Mouse (Mus musculus): Measurements from ENCODE around the gene Bcar1.

Gene Bcar1

DNA sequence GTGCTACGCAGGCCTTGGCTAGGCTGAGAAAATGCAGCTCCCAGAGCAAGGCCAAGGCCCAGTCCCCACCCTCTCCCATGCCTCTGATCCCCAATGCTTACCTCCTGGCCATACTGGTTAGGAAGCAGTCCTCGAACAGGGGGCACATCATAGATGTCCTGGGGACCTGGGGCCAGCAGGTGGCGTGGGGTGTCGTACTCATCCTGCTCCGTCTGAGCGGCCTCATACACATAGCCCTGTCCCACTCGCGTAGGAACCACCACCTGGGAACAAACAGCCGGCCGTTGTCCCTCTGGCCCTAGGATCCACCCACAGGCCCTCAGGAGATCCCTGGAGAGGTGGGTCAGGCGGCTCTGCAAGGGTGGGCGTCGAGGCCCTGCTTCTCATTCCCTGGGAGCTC, 28.1 kb downstream of the Bcar1 start:
- DNase-seq (ENCODE audit: low spot score), result no peak

DNA sequence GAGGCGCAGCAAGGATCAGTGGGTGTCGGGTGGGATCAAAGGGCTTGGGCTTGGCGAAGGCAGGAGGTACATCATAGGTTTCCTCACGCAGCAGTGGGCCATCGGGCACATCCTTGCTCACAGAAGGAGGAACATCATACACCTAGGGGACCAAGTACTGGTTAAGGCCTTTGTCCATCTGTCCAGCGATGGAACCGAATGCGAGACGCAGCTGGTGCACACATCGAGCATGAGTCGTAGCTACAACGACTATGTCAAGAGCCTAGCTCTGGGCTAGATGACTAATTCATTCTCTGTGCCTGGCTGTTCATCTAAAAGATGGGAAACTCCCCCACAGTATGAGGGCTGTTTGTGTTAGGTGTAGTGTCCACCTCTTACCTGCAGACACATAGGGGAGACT, 29.3 kb downstream of the Bcar1 start:
- DNase-seq (ENCODE audit: low spot score), result no peak

DNA sequence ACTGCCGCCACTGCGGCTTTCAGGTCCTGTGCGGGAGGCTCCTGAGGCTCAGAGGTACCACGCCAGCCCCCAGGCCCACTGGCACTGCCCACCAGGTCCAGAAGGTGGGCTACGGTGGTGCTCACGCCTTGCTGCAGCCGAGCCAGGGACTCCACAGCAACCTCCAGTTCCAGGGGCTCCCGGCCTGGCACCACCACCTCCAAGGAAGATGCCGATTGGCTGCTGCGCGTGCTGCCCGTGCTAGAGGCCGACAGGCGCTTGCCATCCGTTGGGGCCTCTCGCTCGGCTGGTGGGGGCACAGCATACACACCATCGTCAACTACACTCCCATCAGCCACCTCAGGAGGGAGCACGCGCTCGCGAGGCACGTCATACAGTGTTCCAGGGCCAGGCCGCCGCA, 29.8 kb downstream of the Bcar1 start:
- DNase-seq (ENCODE audit: low spot score), result no peak

DNA sequence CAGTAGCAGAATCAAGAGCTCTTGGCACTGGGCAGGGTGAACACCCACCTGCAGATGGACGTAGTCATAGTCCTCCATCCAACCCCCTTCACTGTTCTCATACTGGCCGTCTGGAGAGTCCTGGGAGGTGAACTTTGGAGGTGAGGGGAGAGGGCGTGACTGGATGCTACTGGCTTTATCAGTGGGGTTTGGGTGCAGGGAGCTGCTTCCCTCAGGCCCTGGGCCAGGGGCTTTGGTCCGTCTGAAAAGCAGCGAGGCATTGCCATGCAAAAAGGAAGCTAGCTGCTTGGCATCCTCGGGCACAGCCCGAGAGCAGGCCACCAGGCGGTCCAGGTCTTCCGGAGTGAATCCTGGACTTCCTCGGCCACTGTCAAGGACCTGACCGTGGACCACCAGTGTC, 30.3 kb downstream of the Bcar1 start:
- no peak for DNase-seq (ENCODE audit: low spot score)

DNA sequence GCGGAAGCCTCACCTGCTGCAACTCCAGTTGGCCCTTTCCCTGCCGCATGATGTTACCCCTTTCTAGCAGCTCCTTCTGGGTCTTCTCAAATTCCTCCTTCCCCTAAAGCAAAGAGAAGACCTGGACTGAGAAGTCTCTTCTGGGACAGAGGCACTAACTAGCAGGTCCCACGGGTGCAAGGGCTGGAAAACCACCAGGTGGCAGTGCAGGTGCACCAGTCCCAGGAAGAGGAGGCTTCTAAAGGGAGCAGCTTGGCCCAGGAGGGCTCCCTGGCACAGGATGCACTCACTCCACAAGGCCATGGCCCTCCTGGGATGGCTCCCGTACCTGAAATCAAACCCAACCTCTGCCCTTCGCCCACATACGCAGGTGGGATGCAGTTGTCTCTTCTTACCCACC, 31.0 kb downstream of the Bcar1 start:
- peak; percentile 49 for DNase-seq (ENCODE audit: low spot score)

DNA sequence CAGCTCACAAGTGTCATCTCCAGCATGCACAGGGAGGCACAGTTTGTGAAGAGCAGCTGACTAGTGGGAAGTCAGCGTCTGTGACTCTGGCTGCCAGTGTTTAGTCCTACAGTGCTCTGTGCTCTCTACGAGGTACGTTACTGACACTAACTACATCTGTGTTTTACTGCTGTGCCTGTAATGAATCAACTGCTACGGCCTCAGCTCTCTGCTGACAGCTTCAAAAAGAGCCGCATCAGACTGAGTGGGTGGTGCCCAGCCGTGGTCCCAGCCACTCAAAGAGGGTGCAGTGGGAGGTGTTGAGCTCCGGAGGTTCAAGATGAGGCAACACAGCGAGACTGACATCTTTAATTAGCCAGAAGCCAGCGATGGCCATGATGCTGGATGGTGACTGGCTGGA, 31.5 kb downstream of the Bcar1 start:
- no peak for DNase-seq (ENCODE audit: low spot score)

DNA sequence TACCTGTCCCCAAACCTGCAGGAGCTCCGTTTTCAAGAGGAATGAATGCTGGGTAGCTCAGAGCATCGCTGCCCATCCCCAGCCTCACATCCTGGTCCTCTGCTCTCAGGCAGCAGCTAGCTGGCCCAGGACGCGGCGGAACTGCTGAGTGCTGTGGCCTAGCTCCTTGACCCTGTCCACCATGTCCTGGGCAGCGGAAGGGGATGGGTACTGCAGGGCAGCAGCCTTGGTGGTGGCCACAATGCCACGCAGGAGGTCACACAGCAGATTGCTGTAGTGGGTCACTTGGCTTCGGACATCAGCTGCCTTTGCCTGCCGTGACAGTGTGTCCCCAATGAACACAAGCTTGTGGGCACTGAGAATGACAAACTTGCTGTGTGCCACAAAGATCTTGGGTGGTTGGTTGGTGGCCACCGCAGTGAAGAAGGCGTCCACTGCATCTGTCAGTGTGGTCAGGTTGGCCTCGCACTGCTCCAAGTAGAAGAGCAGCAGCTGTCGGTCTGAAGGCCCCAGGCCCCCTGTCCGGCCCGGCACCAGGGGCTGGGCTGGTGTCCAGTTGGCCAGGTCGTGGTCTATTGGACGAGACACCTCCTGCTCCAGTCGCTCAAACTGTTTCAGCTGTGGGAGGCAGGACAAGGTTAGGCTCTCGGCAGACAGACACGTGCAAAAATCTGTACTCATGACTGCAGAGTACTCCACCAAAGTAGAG, 32.7 kb downstream of the Bcar1 start:
- DNase-seq (ENCODE audit: low spot score), result no peak

DNA sequence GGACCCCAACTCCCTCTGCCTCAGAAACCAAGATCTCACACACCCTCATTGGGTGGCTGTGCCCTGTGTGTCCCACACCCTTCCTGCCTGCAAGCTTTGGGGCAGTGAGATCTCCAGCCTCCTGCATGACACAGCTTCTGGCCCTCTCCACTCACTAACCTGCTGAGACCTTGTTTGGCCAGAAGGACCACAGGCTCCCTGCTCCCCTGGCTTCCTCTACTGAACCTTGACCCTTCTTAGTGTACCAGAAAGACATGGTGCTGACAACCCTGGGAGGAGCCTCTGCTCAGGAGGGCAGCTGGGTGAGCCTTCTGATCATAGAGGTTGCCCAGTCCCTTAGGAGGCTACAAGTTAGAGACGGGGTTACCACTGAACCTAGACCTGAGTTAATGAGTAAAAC, 34.4 kb downstream of the Bcar1 start:
- no peak for DNase-seq (ENCODE audit: low spot score)

DNA sequence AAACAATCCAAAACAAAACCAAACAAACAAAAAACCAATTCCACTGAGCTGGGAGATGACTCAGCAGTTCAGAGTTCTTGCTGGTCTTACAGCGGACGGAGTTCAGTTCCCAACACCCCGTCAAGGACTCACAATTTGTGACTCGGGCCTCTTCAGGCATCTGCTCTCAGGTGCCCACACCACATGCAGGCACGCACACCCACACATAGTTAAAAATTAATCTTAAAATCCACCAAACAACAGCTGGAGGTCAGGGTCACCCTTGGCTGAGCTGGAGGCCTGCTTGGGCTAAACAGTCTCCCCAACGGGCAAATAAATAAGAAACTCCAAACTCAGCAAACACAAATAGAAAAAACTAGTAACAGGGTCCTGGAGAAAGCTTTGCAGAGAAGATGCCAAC, 35.3 kb downstream of the Bcar1 start:
- DNase-seq (ENCODE audit: low spot score), result no peak

DNA sequence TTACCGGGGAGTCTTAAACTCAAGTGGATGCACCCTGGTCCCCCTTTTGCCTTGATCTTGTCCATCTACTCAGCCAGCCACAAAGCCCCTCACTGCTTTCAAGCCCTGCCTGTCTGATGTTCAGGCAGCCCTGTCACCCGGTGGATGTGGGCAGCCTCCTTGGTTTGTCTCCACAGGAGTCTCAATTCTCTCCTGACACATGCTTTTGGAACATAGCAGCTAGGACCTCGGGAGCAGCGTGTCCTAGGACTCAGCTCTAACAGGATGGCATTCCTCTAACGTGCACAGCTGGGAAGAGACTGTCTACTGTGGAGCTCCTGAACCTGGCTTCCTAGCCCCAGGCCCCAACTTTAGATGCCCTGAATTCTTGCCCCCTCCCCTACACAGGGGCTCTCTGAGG, 37.9 kb downstream of the Bcar1 start:
- DNase-seq (ENCODE audit: low spot score), result no peak

DNA sequence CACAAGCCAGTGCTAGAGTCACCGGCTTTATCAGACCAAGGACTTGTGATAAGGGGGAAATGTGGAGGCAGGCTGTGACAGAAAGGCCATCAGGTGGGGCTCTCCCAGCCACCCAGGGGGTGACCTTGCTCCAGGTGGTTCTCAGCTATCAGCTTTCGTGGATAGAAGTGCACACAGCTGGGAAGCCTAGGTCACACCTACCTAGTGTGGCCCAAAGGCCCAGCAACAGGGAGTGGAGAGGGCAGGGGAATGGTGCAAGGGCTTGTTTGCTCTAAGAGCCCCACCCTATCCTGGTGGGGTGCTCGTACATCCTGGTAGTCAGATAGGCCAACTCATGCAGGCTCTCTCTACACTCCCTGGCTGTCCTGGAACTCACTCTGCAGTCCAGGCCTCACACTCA, 38.4 kb downstream of the Bcar1 start:
- no peak for DNase-seq (ENCODE audit: low spot score)

DNA sequence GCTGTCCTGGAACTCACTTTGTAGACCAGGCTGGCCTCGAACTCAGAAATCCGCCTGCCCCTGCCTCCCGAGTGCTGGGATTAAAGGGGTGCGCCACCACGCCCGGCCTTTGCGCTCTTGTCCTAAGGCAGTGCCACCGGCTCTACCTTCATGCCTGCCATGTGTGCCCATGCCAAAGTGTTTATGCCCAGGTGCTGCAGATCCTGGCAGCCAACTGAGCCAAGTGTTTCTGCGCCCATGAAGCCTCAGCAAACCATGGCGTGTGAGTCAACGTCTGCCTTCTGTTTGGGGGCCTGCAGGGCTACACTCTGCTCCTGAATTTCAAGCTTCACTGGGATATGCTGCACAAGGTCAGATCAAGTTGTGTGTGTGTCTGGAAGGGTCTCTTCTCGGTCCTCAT, 39.0 kb downstream of the Bcar1 start:
- no peak for DNase-seq (ENCODE audit: low spot score)

DNA sequence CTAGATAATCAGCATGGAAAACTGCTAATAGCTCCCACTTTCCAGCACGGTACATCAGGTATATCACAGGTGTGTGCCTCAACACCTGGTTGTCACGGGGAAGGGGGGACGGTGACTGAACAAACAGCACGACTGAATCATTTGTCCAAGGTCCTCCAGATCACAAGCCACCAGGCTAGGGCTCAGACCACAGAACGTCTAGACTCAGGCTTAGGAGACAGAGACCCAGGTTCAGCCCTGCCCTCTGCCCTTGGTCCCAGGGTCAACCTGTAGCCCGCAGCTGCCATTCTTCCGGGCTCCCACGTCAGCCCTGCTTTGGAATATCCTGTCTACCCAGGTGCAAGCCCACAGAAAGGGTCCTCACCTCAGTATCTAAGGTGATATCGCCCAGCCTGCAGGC, 42.2 kb downstream of the Bcar1 start:
- DNase-seq (ENCODE audit: low spot score), result no peak

DNA sequence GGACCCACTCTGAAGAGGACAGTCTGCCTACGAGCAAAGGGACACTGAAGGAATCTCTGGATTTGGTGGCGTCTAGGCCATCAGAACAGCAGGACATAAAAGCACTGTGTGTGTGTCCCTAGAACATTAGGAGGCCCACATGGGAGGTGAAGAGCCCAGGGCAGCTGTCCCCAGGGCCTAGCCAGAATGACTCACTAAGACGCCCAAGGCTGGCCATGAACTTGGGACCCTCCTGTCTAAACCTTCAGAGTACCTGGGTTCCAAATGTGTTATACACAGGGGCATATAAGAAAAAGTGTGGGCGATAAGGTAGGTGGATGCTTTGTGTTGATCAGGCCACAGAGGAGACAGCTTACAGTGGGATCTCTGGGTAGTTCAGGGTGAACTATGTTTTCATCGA, 42.9 kb downstream of the Bcar1 start:
- DNase-seq (ENCODE audit: low spot score), result no peak

DNA sequence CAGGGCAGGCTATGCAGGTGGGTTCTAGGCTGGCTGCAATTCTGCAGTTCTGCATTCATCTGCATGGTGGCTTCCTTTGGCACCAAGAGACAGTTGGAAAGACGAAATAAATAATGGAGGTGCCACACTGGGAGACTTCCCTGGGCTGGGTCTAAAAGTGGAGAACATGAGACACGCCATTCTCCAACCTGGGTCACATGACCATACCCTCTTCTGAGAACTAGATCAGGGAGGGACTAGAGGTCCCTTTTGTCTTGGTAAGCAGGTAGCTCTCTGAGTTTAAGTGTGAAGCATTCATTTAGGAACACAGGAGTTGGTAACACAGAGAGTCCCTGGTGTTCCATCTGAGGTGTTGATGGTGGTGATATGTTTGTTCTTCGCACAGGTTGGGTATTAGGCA, 43.4 kb downstream of the Bcar1 start:
- no peak for DNase-seq (ENCODE audit: low spot score)

DNA sequence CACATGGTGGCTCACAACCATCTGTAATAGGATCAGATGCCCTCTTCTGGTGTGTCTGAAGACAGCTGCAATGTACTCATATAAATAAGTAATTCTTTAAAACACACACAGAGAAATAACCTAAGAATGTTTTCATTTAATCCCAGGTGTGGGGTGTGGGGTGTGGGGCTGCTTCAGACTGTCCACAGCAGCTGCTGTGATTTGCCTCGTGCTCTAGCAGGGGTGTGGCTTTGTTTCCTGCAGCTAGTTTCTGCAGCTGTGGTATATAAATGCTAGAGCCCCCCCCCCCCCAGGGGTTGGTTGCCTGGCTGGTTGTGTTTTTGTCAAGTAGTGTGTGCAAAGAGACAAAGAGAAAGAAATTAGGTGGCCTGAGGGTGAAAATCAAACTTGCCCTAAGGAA, 44.6 kb downstream of the Bcar1 start:
- no peak for DNase-seq (ENCODE audit: low spot score)

DNA sequence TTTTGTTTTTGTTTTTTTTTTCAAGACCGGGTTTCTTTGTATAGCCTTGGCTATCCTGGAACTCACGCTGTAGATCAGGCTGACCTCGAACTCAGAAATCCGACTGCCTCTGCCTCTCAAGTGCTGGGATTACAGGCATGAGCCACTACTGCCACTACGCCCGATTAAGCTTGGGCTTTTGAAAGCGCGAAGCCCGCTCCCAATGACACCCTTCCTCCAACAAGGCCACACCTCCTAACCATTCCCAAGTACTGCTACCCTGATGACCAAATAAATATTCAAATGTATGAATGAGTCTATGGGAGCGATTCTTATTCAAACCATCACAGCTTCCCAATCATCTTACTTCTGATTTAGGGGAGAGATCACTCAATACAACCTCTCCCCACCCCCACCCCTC, 46.0 kb downstream of the Bcar1 start:
- DNase-seq (ENCODE audit: low spot score), result no peak

DNA sequence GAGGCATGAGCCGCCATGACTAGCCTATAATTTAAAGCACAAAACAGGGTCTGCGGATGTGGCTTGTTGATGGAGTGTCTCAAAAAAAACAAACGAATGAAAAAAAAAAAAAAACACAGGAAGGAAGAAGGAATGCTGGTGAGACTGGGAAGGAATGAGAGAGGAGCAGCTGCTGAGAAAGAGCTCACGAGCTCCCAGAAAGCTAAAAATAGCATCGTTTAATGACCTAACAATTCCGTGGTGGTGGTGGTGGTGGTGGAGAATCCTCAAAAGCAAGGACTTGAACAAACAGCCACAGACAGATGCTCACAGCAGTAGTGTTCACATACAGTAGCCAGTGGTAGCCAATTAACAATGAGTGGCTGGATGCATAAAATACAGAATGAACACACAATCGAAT, 48.2 kb downstream of the Bcar1 start:
- no peak for DNase-seq (ENCODE audit: low spot score)

DNA sequence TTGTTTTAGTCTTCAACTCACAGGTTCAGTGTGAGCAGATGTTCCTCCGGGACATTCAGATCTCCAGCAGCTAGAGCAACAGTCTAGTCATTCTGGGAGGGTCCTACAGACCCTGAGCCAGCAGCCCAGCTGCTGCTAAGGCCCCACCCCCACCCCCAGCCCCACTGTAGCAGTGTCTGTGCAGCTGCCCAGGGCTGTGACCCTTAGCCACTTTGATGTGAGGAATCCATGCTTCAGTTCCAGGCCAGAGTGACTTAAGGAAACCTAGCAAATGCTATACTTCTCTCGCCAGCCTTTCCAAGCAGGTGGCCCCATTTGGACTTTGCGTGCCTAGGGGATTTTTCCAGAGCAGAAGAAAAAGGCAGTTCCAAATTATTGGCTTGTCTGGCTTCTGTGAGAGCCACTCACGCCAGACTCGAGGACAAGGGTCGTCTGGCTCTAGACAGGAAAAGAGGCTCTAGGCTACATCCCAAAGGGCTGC, 50.3 kb downstream of the Bcar1 start:
- no peak for DNase-seq (ENCODE audit: low spot score)

DNA sequence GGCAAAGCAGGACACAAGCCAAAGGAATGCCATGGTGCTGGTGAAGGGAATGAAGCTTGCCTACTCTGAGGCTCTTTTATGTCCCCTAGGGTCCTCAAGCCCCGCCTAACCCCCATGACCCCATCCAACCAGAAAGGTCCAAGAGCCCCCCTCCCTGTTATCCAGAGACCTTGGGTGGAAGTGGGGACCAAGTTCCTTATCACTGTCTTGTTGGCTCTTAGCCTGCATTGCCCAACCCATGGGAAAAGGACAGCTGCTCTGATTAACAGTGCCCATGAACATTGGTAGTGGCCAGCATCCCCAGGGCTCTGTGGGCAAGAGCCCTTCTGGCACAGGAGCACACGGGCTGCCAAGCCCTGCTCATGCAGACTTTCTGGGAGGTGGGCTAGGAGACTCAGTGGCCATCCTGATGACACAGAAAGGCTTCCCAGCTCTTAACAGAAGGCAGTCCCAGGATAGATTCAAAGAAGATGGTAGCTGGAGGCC, 52.6 kb downstream of the Bcar1 start, which contains the start of gene Ctrb1:
Gene Ctrb1, minus strand, starts transcription at position 51 of the 486 bp plus-strand sequence.
- DNase-seq (ENCODE audit: low spot score), result no peak

DNA sequence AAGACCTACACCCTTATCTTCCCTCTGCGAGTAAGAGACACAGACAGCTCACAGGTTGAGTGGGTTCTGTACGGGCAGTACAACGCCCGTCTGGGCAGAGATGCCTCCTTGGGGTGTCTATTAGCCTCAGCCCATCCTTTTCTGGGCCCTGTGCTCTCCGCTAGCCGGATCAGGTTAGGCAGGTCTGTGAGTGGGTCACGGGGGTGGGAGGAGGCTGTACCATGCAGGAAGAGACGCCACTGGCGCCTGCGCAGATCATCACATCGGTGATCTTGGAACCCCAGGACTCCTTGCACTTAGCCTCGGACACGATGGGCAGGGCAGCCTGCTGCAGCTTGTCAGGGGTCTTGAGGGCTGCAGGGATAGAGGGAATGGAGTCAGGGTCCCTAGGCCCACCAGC, 56.7 kb downstream of the Bcar1 start:
- no peak for DNase-seq (ENCODE audit: low spot score)

DNA sequence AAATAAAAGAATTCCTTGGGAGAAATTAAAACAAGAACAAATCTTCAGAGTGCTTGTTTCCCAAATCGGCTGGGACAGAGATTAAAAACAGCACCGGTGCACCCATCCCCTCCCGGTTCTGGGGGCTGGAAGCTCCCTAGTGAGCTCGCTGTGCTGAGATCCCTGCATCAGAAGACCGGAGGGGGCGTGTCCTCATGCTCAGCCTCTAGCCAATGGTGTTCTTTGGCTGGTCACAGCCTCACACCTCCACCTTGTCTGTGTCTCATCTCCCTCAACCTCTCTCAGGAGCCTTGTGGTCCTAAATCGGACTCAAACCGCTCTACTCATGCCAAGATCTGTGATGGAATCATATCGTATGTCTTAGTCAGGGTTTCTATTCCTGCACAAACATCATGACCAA, 61.1 kb downstream of the Bcar1 start:
- DNase-seq (ENCODE audit: low spot score), result no peak

DNA sequence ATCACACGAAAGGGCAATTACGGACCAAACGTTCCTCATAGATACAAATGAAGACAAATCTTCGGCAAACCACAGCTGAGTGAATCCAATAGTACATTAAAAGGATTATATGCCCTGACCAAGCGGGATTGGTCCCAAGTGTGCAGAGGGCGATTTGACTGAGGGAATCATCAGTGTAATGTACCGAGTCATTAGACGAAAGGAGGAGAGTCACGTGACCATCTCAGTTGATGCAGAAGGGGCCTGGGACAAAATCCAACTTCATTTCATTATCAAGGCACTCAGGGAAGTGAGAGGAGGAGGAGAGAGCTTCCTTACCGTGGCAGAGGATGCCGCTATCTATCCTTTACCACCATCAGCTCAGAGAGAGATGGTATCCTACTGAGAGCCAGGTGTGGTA, 62.5 kb downstream of the Bcar1 start:
- DNase-seq (ENCODE audit: low spot score), result no peak

DNA sequence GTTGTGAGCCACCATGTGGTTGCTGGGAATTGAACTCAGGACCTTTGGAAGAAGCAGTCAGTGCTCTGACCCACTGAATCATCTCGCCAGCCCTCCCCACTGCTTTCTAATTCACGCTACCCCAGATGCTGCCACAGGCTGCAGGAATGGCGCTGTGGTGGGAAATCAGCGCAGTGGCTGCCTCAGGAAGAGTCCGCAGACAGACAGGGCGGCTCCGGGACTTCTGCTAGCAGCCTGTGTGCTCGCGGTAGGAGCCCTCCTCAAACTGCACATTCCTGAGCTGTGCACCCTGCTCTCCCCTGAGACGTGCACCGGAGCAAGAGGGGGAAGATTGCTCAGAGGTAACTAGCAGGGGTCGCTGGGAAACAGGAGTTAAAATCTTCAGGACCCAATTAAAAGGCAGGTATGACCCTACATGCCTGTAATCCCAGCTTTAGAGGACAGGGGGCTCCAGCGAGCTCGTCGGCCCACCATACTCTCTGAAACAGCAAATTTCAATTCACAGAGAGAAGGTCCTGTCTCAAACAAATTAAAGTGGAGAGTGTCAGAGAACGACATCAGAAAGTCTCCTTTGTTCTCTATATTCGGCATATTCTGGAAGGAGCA, 63.1 kb downstream of the Bcar1 start:
- no peak for DNase-seq (ENCODE audit: low spot score)

Measured in T-cell, adult 2 months (primary cell).